Mouse (Mus musculus): ENCODE data around the gene Vamp1.

- no peak for TF ChIP-seq POLR2A (IDR thresholded peaks at IDR 0.05; ENCODE audit: borderline replicate concordance, control insufficient read depth, low read depth, low read length)
- no peak for TF ChIP-seq CTCF (IDR thresholded peaks at IDR 0.05; ENCODE audit: control insufficient read depth, insufficient read depth, low read length)
Measured at GRCm38 (mm10) chr6:125193390-125193789, 22.0 kb upstream of the Vamp1 start.
